Comparison of ENCODE assay signal across 16 mouse cellular contexts in genomic region chr9:50298389-50298788, GRCm38 (mm10). TPM values are rescaled to one million over a fixed set of nuclear protein-coding genes. Genes with fewer than 3 reads are reported as not detected.
A peak's percentile ranks its signal among the peaks of the same experiment; 100 is the strongest.
DNase-seq lines count a peak whose midpoint lies in the region; ATAC-seq lines count a peak whose summit lies in the region.
"Had no signal": no experiment of that assay in that cellular context is flagged by ENCODE, and none has a peak within 500 bp of the region (broad histone marks: within the 10 kb centered on the region; RNA-seq: fewer than 3 reads in every experiment).

No protein-coding gene starts in this region.

- DNase-seq in kidney, postnatal 10 days = peak; percentile 36
- no peak for DNase-seq in kidney, adult 18-20 months
- peak; percentile 14 for DNase-seq in 416B (ENCODE audit: low read depth)
- DNase-seq in CD4-positive helper T cell, adult 2 months (ENCODE audit: low read depth, low spot score) = peak; percentile 13
- no peak for DNase-seq in layer of hippocampus, postnatal 14 days (ENCODE audit: low spot score in 2 of 2)
- no peak for DNase-seq in cerebellum, adult 9-11 months
- DNase-seq: cerebellum, postnatal 25 days; gastrocnemius, postnatal 10 days; heart, postnatal 10 days; kidney, postnatal 25 days; layer of hippocampus, adult 9-11 months; lung, postnatal 14 days; thymus, postnatal 14 days had no signal

- 0 out of 2 replicates have a peak, but pooled peaks have one; percentile 39 for ATAC-seq in common myeloid progenitor, adult 5-6 weeks (replicated peaks; ENCODE audit: low read depth, poor library complexity, severe bottlenecking)
- ATAC-seq: forebrain, embryonic 15.5 days; intestine, embryonic 15.5 days had no signal

RNA-seq across cellular contexts. Expression of gene Rpl10-ps3, which starts 46.4 kb away (rescaled TPM):
- 470 and 608 TPM in 2 replicates for total RNA-seq in common myeloid progenitor, adult 5-6 weeks (2017)
- 100 to 1,000 TPM; 337 to 345 TPM for total RNA-seq in layer of hippocampus, postnatal 14 days (2021)

Comparison
In these comparisons a context has a peak if more than half of its experiments do, and no peak if none do; other contexts are left out.
1. DNase-seq: peak in kidney, postnatal 10 days (single experiment), 416B (single experiment) and CD4-positive helper T cell, adult 2 months (single experiment); none in kidney, adult 18-20 months (single experiment), layer of hippocampus, postnatal 14 days (0 of 2) and cerebellum, adult 9-11 months (single experiment).